Mouse (Mus musculus): ENCODE data around the gene Robo2.
"Not testable (repeated sequence)": the region's sequence is repeated elsewhere in the genome, so short reads cannot be mapped to it uniquely, and the experiment has no call there.

Gene Robo2

GRCm38 (mm10) chr16:74200705-74201104 is 210.9 kb downstream of the Robo2 start:
- no peak for DNase-seq (ENCODE audit: low spot score in 2 of 2)

- no peak for DNase-seq (ENCODE audit: low spot score in 2 of 2)
These were observed 211.5 kb downstream of the Robo2 start for GRCm38 (mm10) chr16:74200024-74200703.

GRCm38 (mm10) chr16:74192979-74193554 is 218.6 kb downstream of the Robo2 start:
- no peak for DNase-seq (ENCODE audit: low spot score in 2 of 2)

- no peak for DNase-seq (ENCODE audit: low spot score in 2 of 2)
These were observed 220.0 kb downstream of the Robo2 start for GRCm38 (mm10) chr16:74191621-74192020.

- DNase-seq (ENCODE audit: low spot score in 2 of 2): no peak
These were observed 229.0 kb downstream of the Robo2 start for GRCm38 (mm10) chr16:74182509-74183113.

- DNase-seq (ENCODE audit: low spot score in 2 of 2): no peak
These were observed 239.0 kb downstream of the Robo2 start for GRCm38 (mm10) chr16:74172673-74173072.

- DNase-seq (ENCODE audit: low spot score in 2 of 2): no peak
These were observed 242.0 kb downstream of the Robo2 start for GRCm38 (mm10) chr16:74169642-74170041.

- no peak for DNase-seq (ENCODE audit: low spot score in 2 of 2)
These were observed 242.5 kb downstream of the Robo2 start for GRCm38 (mm10) chr16:74169121-74169520.

GRCm38 (mm10) chr16:74167832-74168231 is 243.8 kb downstream of the Robo2 start:
- no peak for DNase-seq (ENCODE audit: low spot score in 2 of 2)

GRCm38 (mm10) chr16:74162041-74162440 is 249.6 kb downstream of the Robo2 start:
- DNase-seq (ENCODE audit: low spot score in 2 of 2): no peak

- no peak for DNase-seq (ENCODE audit: low spot score in 2 of 2)
These were observed 252.4 kb downstream of the Robo2 start for GRCm38 (mm10) chr16:74159189-74159588.

GRCm38 (mm10) chr16:74136181-74136580 is 275.4 kb downstream of the Robo2 start:
- DNase-seq (ENCODE audit: low spot score in 2 of 2): no peak

GRCm38 (mm10) chr16:74132833-74133232 is 278.8 kb downstream of the Robo2 start:
- no peak for DNase-seq (ENCODE audit: low spot score in 2 of 2)

- no peak for DNase-seq (ENCODE audit: low spot score in 2 of 2)
These were observed 280.3 kb downstream of the Robo2 start for GRCm38 (mm10) chr16:74131370-74131769.

- DNase-seq (ENCODE audit: low spot score in 2 of 2): no peak
These were observed 283.1 kb downstream of the Robo2 start for GRCm38 (mm10) chr16:74128443-74128983.

GRCm38 (mm10) chr16:74113155-74113554 is 298.5 kb downstream of the Robo2 start:
- DNase-seq (ENCODE audit: low spot score in 2 of 2): no peak

- no peak for DNase-seq (ENCODE audit: low spot score in 2 of 2)
These were observed 300.5 kb downstream of the Robo2 start for GRCm38 (mm10) chr16:74111101-74111500.

GRCm38 (mm10) chr16:74104449-74104848 is 307.2 kb downstream of the Robo2 start:
- DNase-seq (ENCODE audit: low spot score in 2 of 2): not testable (repeated sequence)

GRCm38 (mm10) chr16:74092997-74093801 is 318.4 kb downstream of the Robo2 start:
- DNase-seq (ENCODE audit: low spot score in 2 of 2): no peak

- no peak for DNase-seq (ENCODE audit: low spot score in 2 of 2)
These were observed 321.7 kb downstream of the Robo2 start for GRCm38 (mm10) chr16:74089951-74090350.

GRCm38 (mm10) chr16:74084188-74084587 is 327.4 kb downstream of the Robo2 start:
- DNase-seq (ENCODE audit: low spot score in 2 of 2): no peak

GRCm38 (mm10) chr16:74072671-74073070 is 339.0 kb downstream of the Robo2 start:
- DNase-seq (ENCODE audit: low spot score in 2 of 2): no peak

All from natural killer cell, adult 2 months (primary cell).